Mouse (Mus musculus): ENCODE results near the gene Olfr1270.
"Not testable (repeated sequence)": the region's sequence is repeated elsewhere in the genome, so short reads cannot be mapped to it uniquely, and the experiment has no call there.

Gene Olfr1270

GRCm38 (mm10) chr2:90152991-90153390 lies at the start of gene Olfr1270:
Gene Olfr1270, minus strand, starts transcription at chr2:90153091.
- DNase-seq (ENCODE audit: low read depth, low spot score) = no peak

GRCm38 (mm10) chr2:90199606-90200005 lies 46.7 kb upstream of the Olfr1270 start:
- DNase-seq (ENCODE audit: low read depth, low spot score) = not testable (repeated sequence)

- DNase-seq (ENCODE audit: low read depth, low spot score) = not testable (repeated sequence)
These were observed 42.4 kb upstream of the Olfr1270 start for GRCm38 (mm10) chr2:90195285-90195684.

- not testable (repeated sequence) for DNase-seq (ENCODE audit: low read depth, low spot score)
These were observed 41.9 kb upstream of the Olfr1270 start for GRCm38 (mm10) chr2:90194750-90195149.

- not testable (repeated sequence) for DNase-seq (ENCODE audit: low read depth, low spot score)
These were observed 34.2 kb upstream of the Olfr1270 start for GRCm38 (mm10) chr2:90187082-90187481.

- not testable (repeated sequence) for DNase-seq (ENCODE audit: low read depth, low spot score)
These were observed 33.2 kb upstream of the Olfr1270 start for GRCm38 (mm10) chr2:90186082-90186481.

GRCm38 (mm10) chr2:90153916-90154315 lies 1.0 kb upstream of the Olfr1270 start:
- DNase-seq (ENCODE audit: low read depth, low spot score) = no peak

- no peak for DNase-seq (ENCODE audit: low read depth, low spot score)
These were observed 10.7 kb downstream of the Olfr1270 start, which contains the start of gene Olfr32 for GRCm38 (mm10) chr2:90142196-90142595. Gene Olfr32, minus strand, starts transcription at chr2:90142296.

GRCm38 (mm10) chr2:90121312-90121711 lies 31.6 kb downstream of the Olfr1270 start, which contains the start of gene Olfr1269:
Gene Olfr1269, minus strand, starts transcription at chr2:90121412.
- DNase-seq (ENCODE audit: low read depth, low spot score) = no peak

All from ES-CJ7 (cell line).